Mouse (Mus musculus): ENCODE measurements around the gene Tssk2.

GRCm38 (mm10) chr16:17871248-17871647, 27.2 kb upstream of the Tssk2 start:
- TF ChIP-seq CTCF (IDR thresholded peaks at IDR 0.05; ENCODE audit: borderline replicate concordance, extremely low read depth, insufficient read depth, insufficient read length) = no peak
- TF ChIP-seq POLR2A (IDR thresholded peaks at IDR 0.05; ENCODE audit: borderline replicate concordance, extremely low read depth, insufficient read depth, insufficient read length, poor library complexity, severe bottlenecking) = no peak
